Mouse (Mus musculus) 3134 (cell line): ENCODE data around the gene 1700017B05Rik.
"Not testable (repeated sequence)": the region's sequence is repeated elsewhere in the genome, so short reads cannot be mapped to it uniquely, and the experiment has no call there.

ENCODE experiments used
- DNase-seq: peaks from one replicate; pipeline ENCODE4 v3.0.0-alpha.2; 2011; ENCODE audit warnings: low spot score; ENCODE audit not compliant: insufficient read length; ENCODE audit errors: extremely low read depth

Gene 1700017B05Rik

GRCm38 (mm10) chr9:57261913-57262794 is at the start of gene 1700017B05Rik:
Gene 1700017B05Rik, minus strand, starts transcription at chr9:57262612.
- DNase-seq, result peak; percentile 85

- no peak for DNase-seq
Observed at GRCm38 (mm10) chr9:57310895-57311294, 48.5 kb upstream of the 1700017B05Rik start.

- DNase-seq, result no peak
Observed at GRCm38 (mm10) chr9:57309353-57309752, 46.9 kb upstream of the 1700017B05Rik start.

- DNase-seq, result no peak
Observed at GRCm38 (mm10) chr9:57307456-57307855, 45.0 kb upstream of the 1700017B05Rik start.

- DNase-seq, result not testable (repeated sequence)
Observed at GRCm38 (mm10) chr9:57304716-57305115, 42.3 kb upstream of the 1700017B05Rik start.

- no peak for DNase-seq
Observed at GRCm38 (mm10) chr9:57304251-57304650, 41.8 kb upstream of the 1700017B05Rik start.

GRCm38 (mm10) chr9:57303356-57303755 is 40.9 kb upstream of the 1700017B05Rik start:
- DNase-seq, result no peak

GRCm38 (mm10) chr9:57300825-57301224 is 38.4 kb upstream of the 1700017B05Rik start:
- DNase-seq, result no peak

- no peak for DNase-seq
Observed at GRCm38 (mm10) chr9:57299790-57300477, 37.5 kb upstream of the 1700017B05Rik start.

- no peak for DNase-seq
Observed at GRCm38 (mm10) chr9:57297938-57298337, 35.5 kb upstream of the 1700017B05Rik start.

- DNase-seq, result no peak
Observed at GRCm38 (mm10) chr9:57296277-57296676, 33.9 kb upstream of the 1700017B05Rik start.

- no peak for DNase-seq
Observed at GRCm38 (mm10) chr9:57295666-57296065, 33.3 kb upstream of the 1700017B05Rik start.

GRCm38 (mm10) chr9:57294905-57295304 is 32.5 kb upstream of the 1700017B05Rik start:
- DNase-seq, result no peak

GRCm38 (mm10) chr9:57287183-57287582 is 24.8 kb upstream of the 1700017B05Rik start:
- DNase-seq, result no peak

GRCm38 (mm10) chr9:57283311-57283710 is 20.9 kb upstream of the 1700017B05Rik start:
- DNase-seq, result no peak

GRCm38 (mm10) chr9:57282686-57283085 is 20.3 kb upstream of the 1700017B05Rik start:
- no peak for DNase-seq

GRCm38 (mm10) chr9:57281549-57281948 is 19.1 kb upstream of the 1700017B05Rik start:
- no peak for DNase-seq

- no peak for DNase-seq
Observed at GRCm38 (mm10) chr9:57279441-57279840, 17.0 kb upstream of the 1700017B05Rik start.

GRCm38 (mm10) chr9:57278268-57278667 is 15.9 kb upstream of the 1700017B05Rik start:
- no peak for DNase-seq

- peak; percentile 89 for DNase-seq
Observed at GRCm38 (mm10) chr9:57276311-57276710, 13.9 kb upstream of the 1700017B05Rik start.

GRCm38 (mm10) chr9:57273805-57274494 is 11.5 kb upstream of the 1700017B05Rik start:
- DNase-seq, result no peak
